8 mouse cellular contexts compared by ENCODE assay signal in genomic region chrX:13847502-13847851, GRCm38 (mm10). TPM values are rescaled to one million over a fixed set of nuclear protein-coding genes. Genes with fewer than 3 reads are reported as not detected.
DNase-seq lines count a peak whose midpoint lies in the region; ATAC-seq and TF ChIP-seq lines count a peak whose summit lies in the region.

No protein-coding gene starts in this region.

- no peak overlapping the region; the same call in 1 of the 2 replicates for H3K27ac ChIP-seq in bone marrow, adult 2 months (ENCODE audit: control insufficient read depth, insufficient read depth, low read depth, low read length, poor library complexity)
- peak overlapping the region; percentile 84 for H3K27ac ChIP-seq in forebrain, embryonic 12.5 days
- peak overlapping the region; percentile 60; the same call in 1 of the 2 replicates for H3K27ac ChIP-seq in intestine, embryonic 15.5 days
- H3K27ac ChIP-seq in limb, embryonic 15.5 days: peak overlapping the region; percentile 86
- peak overlapping the region; percentile 89 for H3K27ac ChIP-seq in midbrain, embryonic 14.5 days (replicated peaks; ENCODE audit: low read depth, low read length)

- H3K27me3 ChIP-seq in forebrain, embryonic 12.5 days: no peaks in the 10 kb centered on the region
- no peaks in the 10 kb centered on the region for H3K27me3 ChIP-seq in intestine, embryonic 15.5 days (replicated peaks)
- H3K27me3 ChIP-seq in limb, embryonic 15.5 days: no peaks in the 10 kb centered on the region
- H3K27me3 ChIP-seq in midbrain, embryonic 14.5 days (ENCODE audit: control insufficient read depth, insufficient read depth, low read length): no peaks in the 10 kb centered on the region

- ATAC-seq in forebrain, embryonic 12.5 days (ENCODE audit: low FRiP score): peak; percentile 47; the same call in 1 of the 2 replicates
- ATAC-seq in intestine, embryonic 15.5 days: peak; percentile 65
- ATAC-seq in limb, embryonic 15.5 days (ENCODE audit: insufficient number of reproducible peaks, low FRiP score, low TSS enrichment, low read depth): no peak
- no peak; the same call in 1 of the 2 replicates for ATAC-seq in midbrain, embryonic 14.5 days (ENCODE audit: low FRiP score, low TSS enrichment)

- no peak for TF ChIP-seq POLR2A in bone marrow, adult 2 months (IDR thresholded peaks at IDR 0.05; ENCODE audit: borderline replicate concordance, control insufficient read depth, low read depth, low read length)

- H3K4me1 ChIP-seq in bone marrow, adult 2 months (ENCODE audit: control insufficient read depth, insufficient read depth, low read length): no peaks in the 10 kb centered on the region; the same call in 1 of the 2 replicates
- H3K4me1 ChIP-seq in forebrain, embryonic 12.5 days: no peaks in the 10 kb centered on the region
- H3K4me1 ChIP-seq in intestine, embryonic 15.5 days (replicated peaks): no peaks in the 10 kb centered on the region
- no peaks in the 10 kb centered on the region for H3K4me1 ChIP-seq in limb, embryonic 15.5 days
- peaks cover 4% of the 10 kb centered on the region; the same call in 1 of the 2 replicates for H3K4me1 ChIP-seq in midbrain, embryonic 14.5 days (ENCODE audit: control insufficient read depth, insufficient read depth, low read length)

- no peaks in the 10 kb centered on the region for H3K36me3 ChIP-seq in forebrain, embryonic 12.5 days (replicated peaks)
- no peaks in the 10 kb centered on the region for H3K36me3 ChIP-seq in intestine, embryonic 15.5 days
- H3K36me3 ChIP-seq in limb, embryonic 15.5 days: no peaks in the 10 kb centered on the region
- no peaks in the 10 kb centered on the region for H3K36me3 ChIP-seq in midbrain, embryonic 14.5 days (ENCODE audit: control insufficient read depth, insufficient read depth, low read length)

- H3K4me3 ChIP-seq in bone marrow, adult 2 months (replicated peaks; ENCODE audit: control insufficient read depth, low read depth, low read length): peak overlapping the region; percentile 82
- peak overlapping the region; percentile 56 for H3K4me3 ChIP-seq in forebrain, embryonic 12.5 days (replicated peaks)
- peak overlapping the region; percentile 54 for H3K4me3 ChIP-seq in intestine, embryonic 15.5 days (replicated peaks)
- H3K4me3 ChIP-seq in limb, embryonic 15.5 days: peak overlapping the region; percentile 59
- peak overlapping the region; percentile 55 for H3K4me3 ChIP-seq in midbrain, embryonic 14.5 days (replicated peaks; ENCODE audit: low read depth, low read length)

- WGBS in bone marrow, adult 2 months: 13% methylated on average over 7 of the region's 7 CpGs
- 24% methylated on average over 7 of the region's 7 CpGs for WGBS in forebrain, embryonic 12.5 days
- 26% methylated on average over 7 of the region's 7 CpGs for WGBS in intestine, embryonic 15.5 days
- WGBS in limb, embryonic 15.5 days: 15% methylated on average over 7 of the region's 7 CpGs
- 28% methylated on average over 7 of the region's 7 CpGs for WGBS in midbrain, embryonic 14.5 days

- intact Hi-C loops in heart, postnatal 25 days (cut with DNase I): loop anchor here (10.0 kb wide), 1 partner anchor 113 kb away; no protein-coding TSS in a partner anchor
- intact Hi-C loops in gastrocnemius, postnatal 36 days (cut with DNase I): loop anchor here (10.0 kb wide), 2 partner anchors 123 to 467 kb away; no protein-coding TSS in a partner anchor

- peak; percentile 7 for DNase-seq in heart, adult 8-10 months (ENCODE audit: low spot score)
- DNase-seq in heart, postnatal 25 days (ENCODE audit: low spot score): no peak
- DNase-seq in midbrain, embryonic 14.5 days: peak; percentile 71
- no peak for DNase-seq in gastrocnemius, postnatal 36 days

- no peaks in the 10 kb centered on the region for H3K9me3 ChIP-seq in forebrain, embryonic 12.5 days
- H3K9me3 ChIP-seq in intestine, embryonic 15.5 days: no peaks in the 10 kb centered on the region
- no peaks in the 10 kb centered on the region for H3K9me3 ChIP-seq in limb, embryonic 15.5 days
- H3K9me3 ChIP-seq in midbrain, embryonic 14.5 days (ENCODE audit: control insufficient read depth, low read length): no peaks in the 10 kb centered on the region

- H3K4me2 ChIP-seq in forebrain, embryonic 12.5 days: peak overlapping the region; percentile 49
- peak overlapping the region; percentile 56 for H3K4me2 ChIP-seq in intestine, embryonic 15.5 days (replicated peaks)
- peak overlapping the region; percentile 47 for H3K4me2 ChIP-seq in limb, embryonic 15.5 days
- H3K4me2 ChIP-seq in midbrain, embryonic 14.5 days (ENCODE audit: low read length): peak overlapping the region; percentile 51

- TF ChIP-seq CTCF in bone marrow, adult 2 months (IDR thresholded peaks at IDR 0.05; ENCODE audit: control insufficient read depth, insufficient read depth, low read length): no peak

- peak overlapping the region; percentile 43; the same call in 1 of the 2 replicates for H3K9ac ChIP-seq in forebrain, embryonic 12.5 days
- H3K9ac ChIP-seq in intestine, embryonic 15.5 days: no peak overlapping the region
- H3K9ac ChIP-seq in limb, embryonic 15.5 days: 0 out of 2 replicates have a peak overlapping the region, but pooled peaks have one; percentile 17
- H3K9ac ChIP-seq in midbrain, embryonic 14.5 days (replicated peaks; ENCODE audit: low read length): peak overlapping the region; percentile 56

RNA-seq across cellular contexts. Expression of gene Cask, which starts 3.7 kb away (rescaled TPM):
- 10 to 100 TPM; 10.7 to 14.3 (median 11.1) TPM for total RNA-seq in heart, adult 8-10 months (2022)
- total RNA-seq in heart, postnatal 25 days (2021): 10 to 100 TPM; 12.7 to 15.6 TPM
- 8.4 and 10.8 TPM in 2 replicates for polyA plus RNA-seq in bone marrow, adult 2 months (2011; ENCODE audit: insufficient read depth, insufficient read length, low replicate concordance, missing spikeins)
- 17.8 and 18.9 TPM in 2 replicates for polyA plus RNA-seq in forebrain, embryonic 12.5 days (2016; fragmentation: Nextera tagmentation; extraction: Ambion mirVana)
- polyA plus RNA-seq in intestine, embryonic 15.5 days (2015; fragmentation: Nextera tagmentation; extraction: Ambion mirVana): 10.9 and 11.3 TPM in 2 replicates
- polyA plus RNA-seq in limb, embryonic 15.5 days (2015; fragmentation: Nextera tagmentation; extraction: Ambion mirVana): 16.1 and 18.9 TPM in 2 replicates
- 64.0 and 65.5 TPM in 2 replicates for polyA plus RNA-seq in midbrain, embryonic 14.5 days (2014; fragmentation: Nextera tagmentation; extraction: Ambion mirVana)
- total RNA-seq in gastrocnemius, postnatal 36 days (2021): 10 to 100 TPM; 10.0 to 10.7 TPM

Comparison
In these comparisons a context has a peak if more than half of its experiments do, and no peak if none do; other contexts are left out.
1. DNase-seq: peak in heart, adult 8-10 months (single experiment) and midbrain, embryonic 14.5 days (single experiment); none in heart, postnatal 25 days (single experiment) and gastrocnemius, postnatal 36 days (0 of 2).
2. ATAC-seq: peak in forebrain, embryonic 12.5 days (single experiment) and intestine, embryonic 15.5 days (single experiment); none in limb, embryonic 15.5 days (single experiment) and midbrain, embryonic 14.5 days (single experiment).
3. Peak in every context shown above with its lines, with median percentiles within 50 percentile points of each other: H3K4me3 ChIP-seq and H3K4me2 ChIP-seq.